Mouse (Mus musculus) lung, postnatal 36 days (tissue): ENCODE results near the gene Rxfp3.
A peak's percentile ranks its signal among the peaks of the same experiment; 100 is the strongest.
"Not testable (repeated sequence)": the region's sequence is repeated elsewhere in the genome, so short reads cannot be mapped to it uniquely, and the experiment has no call there.

Experiments
- DNase-seq: peaks from one replicate; pipeline ENCODE4 v3.0.0; 2022; ENCODE audit warnings: mixed read lengths

Gene Rxfp3

GRCm38 (mm10) chr15:11030188-11030587, 7.6 kb downstream of the Rxfp3 start:
- no peak for DNase-seq

- DNase-seq = no peak
These were observed 10.8 kb downstream of the Rxfp3 start for GRCm38 (mm10) chr15:11026801-11027561.

- no peak for DNase-seq
These were observed 22.9 kb downstream of the Rxfp3 start for GRCm38 (mm10) chr15:11014931-11015330.

GRCm38 (mm10) chr15:11010976-11011548, 26.7 kb downstream of the Rxfp3 start:
- DNase-seq = no peak

GRCm38 (mm10) chr15:11008756-11009155, 29.0 kb downstream of the Rxfp3 start:
- DNase-seq = no peak

GRCm38 (mm10) chr15:11004646-11005045, 33.1 kb downstream of the Rxfp3 start:
- DNase-seq = no peak

GRCm38 (mm10) chr15:11003791-11004190, 34.0 kb downstream of the Rxfp3 start:
- no peak for DNase-seq

- DNase-seq = no peak
These were observed 37.4 kb downstream of the Rxfp3 start, which contains the start of gene Slc45a2 for GRCm38 (mm10) chr15:11000421-11000820. Gene Slc45a2, plus strand, starts transcription at chr15:11000721.

GRCm38 (mm10) chr15:10999832-11000231, 38.0 kb downstream of the Rxfp3 start:
- DNase-seq = no peak

- no peak for DNase-seq
These were observed 46.2 kb downstream of the Rxfp3 start for GRCm38 (mm10) chr15:10991566-10991965.

- peak; percentile 42 for DNase-seq
These were observed 47.4 kb downstream of the Rxfp3 start for GRCm38 (mm10) chr15:10990411-10990810.

GRCm38 (mm10) chr15:10986477-10986876, 51.3 kb downstream of the Rxfp3 start:
- not testable (repeated sequence) for DNase-seq

- no peak for DNase-seq
These were observed 52.0 kb downstream of the Rxfp3 start for GRCm38 (mm10) chr15:10985756-10986155.
